Mouse (Mus musculus) cerebellum, adult 2 months (tissue): ENCODE results near the gene Gpr156. TPM values are rescaled to one million over a fixed set of nuclear protein-coding genes. Genes with fewer than 3 reads are reported as not detected.

ENCODE experiments used
- DNase-seq, 2 experiments: peaks; one replicate each; pipeline ENCODE4 v3.0.0; 2021
- H3K27ac ChIP-seq: fragments of 200-500 bp; 2 replicates; pipeline ENCODE4 v1.5.1; 2012; ENCODE audit warnings: low read length, control low read depth, inconsistent platforms; ENCODE audit not compliant: insufficient read depth
- H3K27me3 ChIP-seq: fragments of 200-500 bp; 2 replicates; pipeline ENCODE4 v1.6.1; 2012; ENCODE audit warnings: inconsistent platforms, mild to moderate bottlenecking, low read length, moderate library complexity; ENCODE audit not compliant: control insufficient read depth, insufficient read depth
- H3K4me1 ChIP-seq: fragments of 200-500 bp; 2 replicates; pipeline ENCODE4 v1.6.1; 2011; ENCODE audit warnings: low read length; ENCODE audit not compliant: control insufficient read depth, insufficient read depth
- H3K4me3 ChIP-seq: fragments of 200-500 bp; replicated peaks from 2 replicates; pipeline ENCODE3; 2011; ENCODE audit warnings: mild to moderate bottlenecking, low read depth, low read length, control low read depth; ENCODE audit not compliant: insufficient read depth
- CTCF ChIP-seq: fragments of 200-500 bp; IDR thresholded peaks from 2 replicates; pipeline ENCODE4 v1.5.1; 2011; ENCODE audit warnings: low read depth, mild to moderate bottlenecking, control low read depth, low read length, moderate library complexity, borderline replicate concordance; ENCODE audit not compliant: insufficient read depth
- POLR2A ChIP-seq: fragments of 200-500 bp; IDR thresholded peaks from 2 replicates; pipeline ENCODE4 v1.6.1; 2011; ENCODE audit warnings: low read length, control low read depth, borderline replicate concordance; ENCODE audit not compliant: insufficient read depth
- whole genome bisulfite sequencing: fragments of 180-500 bp; shearing (Covaris S2); methylation state at CpG from one replicate; pipeline ENCODE4 v1.1.7; 2018; 5-methylcytosine and 5-hydroxymethylcytosine counted together
- polyA plus RNA-seq: library from polyadenylated mRNA; depleted of rRNA; stranded (reverse); fragments of >200 nt; gene quantifications from 2 replicates; pipeline ENCODE4 v1.2.3, GENCODE M21; 2012; rRNA removed

Gene Gpr156
- 0.51 and 0.54 TPM in 2 replicates for polyA plus RNA-seq

DNA sequence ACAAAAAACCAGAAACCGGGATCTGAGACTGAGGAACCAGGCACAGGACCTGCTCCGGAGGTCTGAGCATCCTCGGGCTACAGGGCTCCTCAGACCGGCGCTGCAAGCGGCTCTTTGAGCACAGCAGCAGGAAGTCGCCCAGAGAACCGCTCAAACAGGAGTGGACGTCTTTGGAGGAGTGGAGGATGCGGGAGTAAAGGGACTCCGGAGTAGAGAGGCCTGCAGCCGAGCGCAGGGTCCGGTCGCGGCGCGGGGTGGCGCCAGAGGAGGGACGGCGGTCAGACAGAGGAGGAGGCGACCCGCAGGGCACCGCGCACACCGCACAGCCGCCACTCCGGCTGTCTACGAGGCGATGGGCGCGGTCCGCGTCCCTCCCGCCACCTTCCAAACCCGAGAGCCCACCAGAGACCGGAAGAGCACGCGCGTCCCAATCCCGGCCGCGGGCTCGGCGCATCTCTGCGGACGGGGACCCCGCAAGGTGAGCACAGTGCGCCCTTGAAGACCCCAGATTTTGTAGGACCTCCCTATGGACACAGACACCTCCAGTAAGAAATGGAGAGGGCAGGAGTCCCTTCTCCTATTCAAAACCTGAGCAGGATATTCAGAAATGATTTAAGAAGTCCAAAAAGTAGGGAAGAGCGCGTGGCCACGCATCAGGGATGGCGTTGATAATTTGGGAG, at the start of gene Gpr156:
Gpr156 (plus strand) TSS at position 359 of the 680 bp plus-strand sequence.
- DNase-seq, result peak; percentile 34 to 55
- H3K4me3 ChIP-seq, result peak within 1 kb of the TSS; percentile 47
- 4% methylated on average over 53 of the region's 53 CpGs for WGBS
- H3K27ac ChIP-seq, result no peak within 1 kb of the TSS
- TF ChIP-seq CTCF, result peak; percentile 42; the same call in 1 of the 2 replicates
- no peak for TF ChIP-seq POLR2A
- H3K27me3 ChIP-seq, result no peaks in the 10 kb centered on the region; the same call in 1 of the 2 replicates
- no peaks in the 10 kb centered on the region for H3K4me1 ChIP-seq

- DNase-seq, result peak; percentile 89 to 90
- H3K27me3 ChIP-seq, result no peaks in the 10 kb centered on the region
- H3K4me3 ChIP-seq, result peak within 1 kb of the TSS; percentile 96
- peak within 1 kb of the TSS; percentile 98 for H3K27ac ChIP-seq
- H3K4me1 ChIP-seq, result peaks cover 4% of the 10 kb centered on the region
- WGBS, result under 1% methylated on average over 86 of the region's 86 CpGs
- no peak for TF ChIP-seq CTCF
- TF ChIP-seq POLR2A, result peak; percentile 78
Observed at GRCm38 (mm10) chr16:37867791-37868505, 48.3 kb upstream of the Gpr156 start, which contains the start of gene Lrrc58. TSS of gene Lrrc58 (plus strand) at chr16:37868389.

DNA sequence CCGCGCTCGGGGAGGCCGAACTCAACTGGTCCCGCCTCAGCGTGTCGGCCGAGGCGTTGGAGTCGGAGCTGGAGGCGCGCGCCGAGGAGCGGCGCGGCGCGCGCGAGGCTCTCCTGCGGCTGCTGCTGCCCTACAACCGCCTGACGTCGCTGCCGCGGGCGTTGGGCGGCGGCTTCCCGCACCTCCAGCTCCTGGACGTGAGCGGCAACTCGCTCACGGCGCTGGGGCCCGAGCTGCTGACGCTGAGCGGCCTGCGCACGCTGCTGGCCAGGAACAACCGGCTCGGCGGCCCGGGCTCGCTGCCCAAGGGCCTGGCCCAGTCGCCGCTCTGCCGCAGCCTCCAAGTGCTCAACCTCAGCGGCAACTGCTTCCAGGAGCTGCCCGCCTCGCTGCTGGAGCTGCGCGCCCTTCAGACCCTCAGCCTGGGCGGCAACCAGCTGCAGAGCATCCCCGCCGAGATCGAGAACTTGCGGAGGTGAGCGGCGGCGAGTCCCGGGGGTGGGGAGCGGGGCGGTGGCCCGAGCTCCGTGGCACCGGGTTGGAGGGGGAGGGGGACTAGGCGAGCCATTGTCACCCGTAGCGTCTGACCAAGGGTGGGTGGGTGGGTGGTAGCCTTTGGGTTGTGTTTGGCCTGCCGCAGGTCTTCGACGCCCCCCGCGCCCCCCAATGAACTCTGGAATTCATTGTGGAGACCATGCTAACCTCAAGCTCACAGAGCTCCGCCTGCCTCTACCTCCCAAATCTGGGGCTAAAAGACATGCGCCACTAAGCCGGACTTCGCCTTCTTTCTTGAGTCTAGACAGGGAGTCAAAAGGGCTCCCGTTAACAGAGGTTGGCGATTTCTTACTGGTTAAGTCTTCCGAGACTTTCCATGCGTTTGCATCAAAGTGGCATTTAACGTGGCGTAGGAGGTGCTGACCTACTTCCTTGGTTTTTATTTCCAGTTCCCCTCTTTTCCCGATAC, 47.5 kb upstream of the Gpr156 start:
- peak overlapping the region; percentile 96 for H3K4me3 ChIP-seq
- DNase-seq, result no peak
- no peaks in the 10 kb centered on the region for H3K27me3 ChIP-seq
- H3K27ac ChIP-seq, result peak overlapping the region; percentile 98
- TF ChIP-seq CTCF (no peak), POLR2A (no peak)
- under 1% methylated on average over 82 of the region's 87 CpGs for WGBS
- H3K4me1 ChIP-seq, result peaks cover 4% of the 10 kb centered on the region

DNA sequence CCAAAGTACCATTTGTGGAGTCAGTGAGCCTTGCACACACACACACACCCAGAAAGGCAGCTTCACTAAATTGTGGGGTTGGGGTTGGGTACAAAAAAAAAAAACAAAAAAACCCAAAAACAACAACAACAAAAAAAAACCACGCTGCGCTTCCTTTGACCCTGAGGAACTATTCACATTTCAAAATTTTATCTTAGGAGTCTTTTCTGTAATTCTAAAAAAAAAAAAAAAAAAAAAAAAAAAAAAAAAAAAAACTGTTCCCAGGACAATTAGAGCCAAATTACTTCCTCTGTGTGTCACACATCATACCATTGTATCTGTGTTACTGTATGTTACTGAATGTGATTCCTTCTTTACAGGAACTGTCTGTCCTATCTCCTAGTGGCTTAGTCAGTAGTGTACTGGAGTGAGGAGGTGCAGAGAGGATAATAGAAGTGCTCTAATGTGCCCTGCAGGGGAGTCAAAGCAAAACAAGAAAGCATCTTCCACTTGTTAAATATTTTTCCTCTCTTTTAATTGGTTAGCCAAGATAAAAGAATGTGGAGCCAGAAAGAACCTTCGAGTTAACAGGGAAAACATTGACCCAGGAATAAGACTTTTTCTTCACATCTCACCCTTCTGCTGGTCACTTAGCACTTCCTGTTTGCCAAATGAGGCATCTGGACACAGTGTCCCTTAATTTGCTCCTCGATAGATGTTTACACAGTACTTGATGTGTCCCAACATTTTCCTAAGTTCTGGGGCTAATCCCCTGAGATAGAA, 46.6 kb upstream of the Gpr156 start:
- DNase-seq, result no peak
- H3K27me3 ChIP-seq, result no peaks in the 10 kb centered on the region
- H3K27ac ChIP-seq, result 0 out of 2 replicates have a peak overlapping the region, but pooled peaks have one; percentile 57
- TF ChIP-seq POLR2A, result no peak
- TF ChIP-seq CTCF, result no peak
- WGBS, result 11% methylated on average over 4 of the region's 4 CpGs
- peaks cover 4% of the 10 kb centered on the region for H3K4me1 ChIP-seq
- peak overlapping the region; percentile 96 for H3K4me3 ChIP-seq

DNA sequence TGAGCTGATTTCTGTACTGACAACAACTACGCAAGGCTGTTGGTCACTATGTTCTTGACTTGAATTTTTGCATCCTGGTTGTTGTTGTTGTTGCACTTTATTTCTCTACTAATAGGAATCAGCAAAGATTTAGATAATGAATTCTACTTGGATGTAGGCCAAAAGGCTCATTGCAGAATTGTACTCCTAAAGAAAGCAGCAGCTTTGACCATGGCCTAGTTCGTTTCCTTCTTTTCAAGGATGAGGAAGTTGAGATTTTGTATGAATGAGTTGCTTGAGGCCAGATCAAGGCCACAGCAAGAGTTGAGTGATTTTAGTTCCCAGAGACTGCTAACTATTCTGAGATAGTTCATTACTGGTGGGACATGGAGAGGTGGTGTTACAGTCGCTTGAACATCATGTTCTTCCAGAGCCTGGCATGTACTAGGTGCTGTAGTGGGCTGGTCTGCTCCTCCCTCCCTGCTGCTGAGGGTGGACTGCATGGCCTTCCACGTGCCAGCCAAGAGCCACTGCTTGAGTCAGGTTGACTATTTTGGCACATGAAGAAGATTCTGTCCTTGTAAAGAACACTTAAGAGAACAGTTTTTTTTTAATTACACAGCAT, 45.1 kb upstream of the Gpr156 start:
- no peak overlapping the region for H3K27ac ChIP-seq
- TF ChIP-seq CTCF (no peak), POLR2A (no peak)
- peak in 1 of 2 experiments; percentile 14 for DNase-seq
- no peaks in the 10 kb centered on the region; the same call in 1 of the 2 replicates for H3K27me3 ChIP-seq
- 40% methylated on average over 4 of the region's 4 CpGs for WGBS
- peaks cover 4% of the 10 kb centered on the region for H3K4me1 ChIP-seq
- no peak overlapping the region for H3K4me3 ChIP-seq

- Histone ChIP-seq H3K27me3 (no peaks in the 10 kb centered on the region; the same call in 1 of the 2 replicates), H3K4me1 (peaks cover 4% of the 10 kb centered on the region), H3K27ac (no peak overlapping the region), H3K4me3 (no peak overlapping the region)
- no peak for TF ChIP-seq POLR2A
- TF ChIP-seq CTCF, result no peak
- WGBS, result 81% methylated on average over 4 of the region's 4 CpGs
- DNase-seq, result no peak
Observed at GRCm38 (mm10) chr16:37874501-37875235, 41.6 kb upstream of the Gpr156 start.
